Mouse (Mus musculus): ENCODE results near the gene Kcnk2. TPM values are rescaled to one million over a fixed set of nuclear protein-coding genes. Genes with fewer than 3 reads are reported as not detected.

The Kcnk2 gene
- polyA plus RNA-seq, 1 experiment: not detected

GRCm38 (mm10) chr1:189419914-189420313, 17.8 kb upstream of the Kcnk2 start:
- TF ChIP-seq POLR2A (IDR thresholded peaks at IDR 0.05; ENCODE audit: borderline replicate concordance, control insufficient read depth, low read depth, low read length): no peak
- no peak for TF ChIP-seq CTCF (IDR thresholded peaks at IDR 0.05; ENCODE audit: control insufficient read depth, insufficient read depth, low read length)
- Histone ChIP-seq H3K4me3 (replicated peaks; ENCODE audit: control insufficient read depth, low read depth, low read length) (no peak overlapping the region), H3K27ac (ENCODE audit: control insufficient read depth, insufficient read depth, low read depth, low read length, poor library complexity) (no peak overlapping the region), H3K4me1 (ENCODE audit: control insufficient read depth, insufficient read depth, low read length) (no peaks in the 10 kb centered on the region)
- WGBS: 50% methylated on average over 1 of the region's 1 CpGs

- H3K4me1 ChIP-seq (ENCODE audit: control insufficient read depth, insufficient read depth, low read length): no peaks in the 10 kb centered on the region
- no peak overlapping the region for H3K27ac ChIP-seq (ENCODE audit: control insufficient read depth, insufficient read depth, low read depth, low read length, poor library complexity)
- TF ChIP-seq CTCF (IDR thresholded peaks at IDR 0.05; ENCODE audit: control insufficient read depth, insufficient read depth, low read length) (no peak), POLR2A (IDR thresholded peaks at IDR 0.05; ENCODE audit: borderline replicate concordance, control insufficient read depth, low read depth, low read length) (no peak)
- 83% methylated on average over 6 of the region's 6 CpGs for WGBS
- no peak overlapping the region for H3K4me3 ChIP-seq (replicated peaks; ENCODE audit: control insufficient read depth, low read depth, low read length)
Measured at GRCm38 (mm10) chr1:189409906-189410305, 7.8 kb upstream of the Kcnk2 start.

DNA sequence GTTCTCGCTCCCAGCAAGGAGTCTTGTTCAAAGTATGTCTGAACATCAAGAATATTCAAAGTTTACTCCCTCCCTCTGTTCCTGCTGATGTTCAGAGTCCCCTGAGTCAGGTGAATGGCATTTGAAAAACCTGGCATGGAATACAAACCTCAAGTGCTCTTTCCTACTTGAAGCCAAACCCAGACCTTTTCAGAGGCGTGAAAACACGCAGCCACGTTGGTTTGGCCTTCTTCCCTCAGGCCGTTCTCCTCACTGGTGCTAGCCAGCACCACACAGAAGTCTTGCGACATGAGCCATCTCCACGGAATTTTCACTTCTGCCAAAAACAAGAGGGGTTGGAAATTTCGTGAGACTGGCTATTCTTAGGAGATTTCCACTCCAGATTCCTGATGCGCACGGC, 3.1 kb upstream of the Kcnk2 start:
- WGBS: 74% methylated on average over 10 of the region's 10 CpGs
- H3K4me3 ChIP-seq (replicated peaks; ENCODE audit: control insufficient read depth, low read depth, low read length): no peak overlapping the region
- no peaks in the 10 kb centered on the region for H3K4me1 ChIP-seq (ENCODE audit: control insufficient read depth, insufficient read depth, low read length)
- no peak overlapping the region for H3K27ac ChIP-seq (ENCODE audit: control insufficient read depth, insufficient read depth, low read depth, low read length, poor library complexity)
- no peak for TF ChIP-seq POLR2A (IDR thresholded peaks at IDR 0.05; ENCODE audit: borderline replicate concordance, control insufficient read depth, low read depth, low read length)

DNA sequence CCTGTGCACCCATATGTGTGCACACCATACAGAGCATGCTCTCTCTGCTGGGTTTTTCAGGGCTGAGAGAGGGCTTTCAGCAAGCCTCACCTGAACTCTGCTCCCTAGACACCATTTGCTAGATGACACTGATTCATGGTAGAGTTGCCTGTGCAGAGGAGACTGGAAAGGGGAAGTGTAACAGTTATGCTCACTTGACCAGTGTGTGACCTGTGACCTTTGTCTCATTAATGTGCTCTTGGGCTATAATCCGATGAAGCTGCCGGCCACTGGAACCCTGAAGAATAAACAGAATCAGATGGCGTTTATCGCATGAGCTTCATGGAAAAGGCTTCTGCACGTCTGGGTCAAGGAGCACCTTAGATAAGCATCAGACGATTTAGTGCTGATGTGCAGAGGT, 1.5 kb upstream of the Kcnk2 start:
- 73% methylated on average over 6 of the region's 6 CpGs for WGBS

GRCm38 (mm10) chr1:189403139-189403538, 1.1 kb upstream of the Kcnk2 start:
- TF ChIP-seq CTCF (IDR thresholded peaks at IDR 0.05; ENCODE audit: control insufficient read depth, insufficient read depth, low read length) (no peak), POLR2A (IDR thresholded peaks at IDR 0.05; ENCODE audit: borderline replicate concordance, control insufficient read depth, low read depth, low read length) (no peak)
- WGBS: 73% methylated on average over 4 of the region's 4 CpGs

More for the DNA sequence above, 1.5 kb upstream of the Kcnk2 start:
- Histone ChIP-seq H3K4me3 (replicated peaks; ENCODE audit: control insufficient read depth, low read depth, low read length) (no peak overlapping the region), H3K27ac (ENCODE audit: control insufficient read depth, insufficient read depth, low read depth, low read length, poor library complexity) (no peak overlapping the region), H3K4me1 (ENCODE audit: control insufficient read depth, insufficient read depth, low read length) (no peaks in the 10 kb centered on the region)
- TF ChIP-seq CTCF (IDR thresholded peaks at IDR 0.05; ENCODE audit: control insufficient read depth, insufficient read depth, low read length) (no peak), POLR2A (IDR thresholded peaks at IDR 0.05; ENCODE audit: borderline replicate concordance, control insufficient read depth, low read depth, low read length) (no peak)

DNA sequence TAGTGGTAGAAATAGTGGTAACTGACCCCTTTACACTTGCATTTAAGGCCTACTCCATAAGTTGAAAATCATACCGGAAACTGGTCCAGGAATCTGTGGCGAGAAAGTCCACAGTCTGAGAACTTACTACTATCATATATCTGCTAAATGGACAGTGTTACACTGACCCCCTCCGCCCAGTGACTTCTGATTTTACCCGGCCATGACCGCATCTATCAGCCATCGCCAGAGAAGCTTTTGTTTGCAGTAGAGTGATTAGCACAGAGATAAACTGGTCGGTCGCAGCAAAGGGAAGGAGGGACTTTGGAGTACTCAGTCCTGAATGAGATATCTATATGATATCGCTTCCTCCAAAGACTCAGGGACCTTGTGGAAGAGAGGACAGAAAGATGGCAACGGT, 15.2 kb downstream of the Kcnk2 start:
- Histone ChIP-seq H3K4me1 (ENCODE audit: control insufficient read depth, insufficient read depth, low read length) (no peaks in the 10 kb centered on the region), H3K4me3 (replicated peaks; ENCODE audit: control insufficient read depth, low read depth, low read length) (no peak overlapping the region), H3K27ac (ENCODE audit: control insufficient read depth, insufficient read depth, low read depth, low read length, poor library complexity) (no peak overlapping the region)
- no peak for TF ChIP-seq CTCF (IDR thresholded peaks at IDR 0.05; ENCODE audit: control insufficient read depth, insufficient read depth, low read length)
- no peak for TF ChIP-seq POLR2A (IDR thresholded peaks at IDR 0.05; ENCODE audit: borderline replicate concordance, control insufficient read depth, low read depth, low read length)
- 82% methylated on average over 10 of the region's 10 CpGs for WGBS

More at GRCm38 (mm10) chr1:189403139-189403538, 1.1 kb upstream of the Kcnk2 start:
- no peaks in the 10 kb centered on the region for H3K4me1 ChIP-seq (ENCODE audit: control insufficient read depth, insufficient read depth, low read length)
- no peak overlapping the region for H3K4me3 ChIP-seq (replicated peaks; ENCODE audit: control insufficient read depth, low read depth, low read length)
- H3K27ac ChIP-seq (ENCODE audit: control insufficient read depth, insufficient read depth, low read depth, low read length, poor library complexity): no peak overlapping the region

DNA sequence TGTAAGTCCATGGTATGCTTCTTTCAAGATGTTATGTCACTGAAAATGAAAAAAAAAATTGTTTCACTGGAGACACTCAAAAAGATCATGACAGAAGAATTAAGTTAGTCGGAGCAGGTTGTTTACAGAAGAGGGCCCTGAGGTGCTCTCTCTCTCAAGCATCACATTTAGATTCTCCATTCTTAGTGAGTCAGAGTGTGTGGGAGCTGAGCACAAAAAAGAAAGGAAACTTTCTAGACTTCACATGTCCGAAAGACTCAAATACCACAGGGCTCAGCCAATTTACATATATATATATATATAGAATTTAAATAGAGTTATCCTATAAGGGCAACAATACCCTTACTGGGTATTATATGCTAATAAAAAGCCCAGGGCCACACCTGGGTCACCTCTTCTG, 15.9 kb downstream of the Kcnk2 start:
- 74% methylated on average over 2 of the region's 2 CpGs for WGBS
- Histone ChIP-seq H3K4me1 (ENCODE audit: control insufficient read depth, insufficient read depth, low read length) (no peaks in the 10 kb centered on the region), H3K4me3 (replicated peaks; ENCODE audit: control insufficient read depth, low read depth, low read length) (no peak overlapping the region), H3K27ac (ENCODE audit: control insufficient read depth, insufficient read depth, low read depth, low read length, poor library complexity) (no peak overlapping the region)
- TF ChIP-seq POLR2A (IDR thresholded peaks at IDR 0.05; ENCODE audit: borderline replicate concordance, control insufficient read depth, low read depth, low read length) (no peak), CTCF (IDR thresholded peaks at IDR 0.05; ENCODE audit: control insufficient read depth, insufficient read depth, low read length) (no peak)

- WGBS: 69% methylated on average over 4 of the region's 4 CpGs
- TF ChIP-seq POLR2A (IDR thresholded peaks at IDR 0.05; ENCODE audit: borderline replicate concordance, control insufficient read depth, low read depth, low read length) (no peak), CTCF (IDR thresholded peaks at IDR 0.05; ENCODE audit: control insufficient read depth, insufficient read depth, low read length) (no peak)
- H3K4me1 ChIP-seq (ENCODE audit: control insufficient read depth, insufficient read depth, low read length): no peaks in the 10 kb centered on the region
- H3K27ac ChIP-seq (ENCODE audit: control insufficient read depth, insufficient read depth, low read depth, low read length, poor library complexity): no peak overlapping the region
- no peak overlapping the region for H3K4me3 ChIP-seq (replicated peaks; ENCODE audit: control insufficient read depth, low read depth, low read length)
Measured at GRCm38 (mm10) chr1:189367722-189368121, 34.4 kb downstream of the Kcnk2 start.

DNA sequence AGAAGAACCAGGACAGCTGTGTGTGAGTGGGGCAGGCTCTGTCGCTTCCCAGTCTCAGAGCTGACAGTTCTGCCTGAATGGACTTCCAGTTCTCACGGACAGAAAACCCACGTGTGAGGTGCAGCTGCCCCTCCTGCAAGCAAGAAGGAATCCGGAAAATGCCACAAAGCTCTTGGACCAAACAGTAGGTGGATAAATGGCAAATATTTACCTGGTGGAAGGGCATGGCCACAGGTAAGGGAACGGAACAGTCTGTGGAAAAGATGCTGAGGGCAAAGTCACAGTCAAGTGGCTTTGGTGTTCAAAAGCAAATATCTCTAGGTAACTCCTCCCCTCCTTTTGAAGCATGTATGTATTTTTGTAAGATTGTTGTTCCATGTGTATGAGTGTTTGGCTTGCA, 37.9 kb downstream of the Kcnk2 start:
- 73% methylated on average over 5 of the region's 5 CpGs for whole genome bisulfite sequencing
- Histone ChIP-seq H3K27ac (ENCODE audit: control insufficient read depth, insufficient read depth, low read depth, low read length, poor library complexity) (no peak overlapping the region), H3K4me3 (replicated peaks; ENCODE audit: control insufficient read depth, low read depth, low read length) (no peak overlapping the region), H3K4me1 (ENCODE audit: control insufficient read depth, insufficient read depth, low read length) (no peaks in the 10 kb centered on the region)
- TF ChIP-seq CTCF (IDR thresholded peaks at IDR 0.05; ENCODE audit: control insufficient read depth, insufficient read depth, low read length) (no peak), POLR2A (IDR thresholded peaks at IDR 0.05; ENCODE audit: borderline replicate concordance, control insufficient read depth, low read depth, low read length) (no peak)
